Mouse (Mus musculus) embryonic facial prominence, embryonic 14.5 days (tissue): ENCODE measurements around the gene Ppp4r4. TPM values are rescaled to one million over a fixed set of nuclear protein-coding genes. Genes with fewer than 3 reads are reported as not detected.

ENCODE experiments used
- ATAC-seq: fragments of 200-750 bp; cut with Nextera tagmentation; 2 replicates; pipeline ENCODE4 v1.8.0; 2017; ENCODE audit warnings: low read depth, moderate number of reproducible peaks, moderate TSS enrichment
- DNase-seq: peaks from one replicate; pipeline ENCODE4 v3.0.0-alpha.2; 2015; ENCODE audit warnings: low spot score
- H3K27ac ChIP-seq: fragments of 300-500 bp; sonication (generic); replicated peaks from 2 replicates; pipeline ENCODE4 v1.5.1; 2014; ENCODE audit warnings: low read depth, mild to moderate bottlenecking, low read length, moderate library complexity
- H3K27me3 ChIP-seq: fragments of 300-500 bp; sonication (generic); replicated peaks from 2 replicates; pipeline ENCODE4 v1.6.1; 2014; ENCODE audit warnings: low read length; ENCODE audit not compliant: control insufficient read depth, insufficient read depth
- H3K36me3 ChIP-seq: fragments of 300-500 bp; sonication (generic); 2 replicates; pipeline ENCODE4 v1.6.1; 2014; ENCODE audit warnings: low read length, mixed read lengths; ENCODE audit not compliant: control insufficient read depth, insufficient read depth
- H3K4me1 ChIP-seq: fragments of 300-500 bp; sonication (generic); 2 replicates; pipeline ENCODE4 v1.6.1; 2014; ENCODE audit warnings: antibody characterized with exemption, low read length; ENCODE audit not compliant: control insufficient read depth, insufficient read depth
- H3K4me2 ChIP-seq: fragments of 300-500 bp; sonication (generic); 2 replicates; pipeline ENCODE4 v1.6.1; 2014; ENCODE audit warnings: low read depth, mild to moderate bottlenecking, low read length, moderate library complexity, mixed read lengths
- H3K4me3 ChIP-seq: fragments of 300-500 bp; sonication (generic); 2 replicates; pipeline ENCODE4 v1.5.1; 2014; ENCODE audit warnings: low read depth, mild to moderate bottlenecking, low read length
- H3K9ac ChIP-seq: fragments of 300-500 bp; sonication (generic); 2 replicates; pipeline ENCODE4 v1.6.1; 2014; ENCODE audit warnings: low read depth, mild to moderate bottlenecking, low read length, moderate library complexity, mixed read lengths
- H3K9me3 ChIP-seq: fragments of 300-500 bp; sonication (generic); 2 replicates; pipeline ENCODE4 v1.6.1; 2016; ENCODE audit warnings: low read length; ENCODE audit not compliant: control insufficient read depth
- WGBS: fragments of 180-500 bp; shearing (Covaris S2); extraction: QIAGEN DNeasy Blood & Tissue Kit; methylation state at CpG from one replicate; pipeline ENCODE4 v1.1.7; 2014; 5-methylcytosine and 5-hydroxymethylcytosine counted together
- polyA plus RNA-seq: library from polyadenylated mRNA; unstranded; fragments of >200 nt; fragmentation: Nextera tagmentation; extraction: Ambion mirVana; gene quantifications from 2 replicates; pipeline ENCODE4 v1.2.1, GENCODE M21; 2014

The Ppp4r4 gene
- polyA plus RNA-seq, 1 experiment from 2014 or later, result 1.2 TPM

GRCm38 (mm10) chr12:103547438-103547837 lies 15.4 kb downstream of the Ppp4r4 start:
- no peaks in the 10 kb centered on the region for H3K36me3 ChIP-seq
- WGBS, result 40% methylated on average over 2 of the region's 2 CpGs
- H3K27ac ChIP-seq, result no peak overlapping the region
- H3K4me1 ChIP-seq, result no peaks in the 10 kb centered on the region
- ATAC-seq, result no peak
- H3K4me2 ChIP-seq, result no peak overlapping the region
- H3K27me3 ChIP-seq, result no peaks in the 10 kb centered on the region
- H3K9ac ChIP-seq, result no peak overlapping the region
- no peak for DNase-seq
- H3K9me3 ChIP-seq, result no peaks in the 10 kb centered on the region
- H3K4me3 ChIP-seq, result no peak overlapping the region

GRCm38 (mm10) chr12:103548526-103548925 lies 16.4 kb downstream of the Ppp4r4 start:
- H3K4me2 ChIP-seq, result no peak overlapping the region
- no peak for ATAC-seq
- no peaks in the 10 kb centered on the region for H3K9me3 ChIP-seq
- H3K36me3 ChIP-seq, result no peaks in the 10 kb centered on the region
- H3K4me1 ChIP-seq, result no peaks in the 10 kb centered on the region
- no peak overlapping the region for H3K9ac ChIP-seq
- no peak overlapping the region for H3K4me3 ChIP-seq
- WGBS, result 60% methylated on average over 4 of the region's 4 CpGs
- DNase-seq, result no peak
- no peak overlapping the region for H3K27ac ChIP-seq
- H3K27me3 ChIP-seq, result no peaks in the 10 kb centered on the region

- no peak overlapping the region for H3K4me3 ChIP-seq
- ATAC-seq, result no peak
- no peak overlapping the region for H3K4me2 ChIP-seq
- no peaks in the 10 kb centered on the region for H3K27me3 ChIP-seq
- no peaks in the 10 kb centered on the region for H3K4me1 ChIP-seq
- no peak for DNase-seq
- no peaks in the 10 kb centered on the region for H3K36me3 ChIP-seq
- H3K9ac ChIP-seq, result no peak overlapping the region
- no peak overlapping the region for H3K27ac ChIP-seq
- H3K9me3 ChIP-seq, result no peaks in the 10 kb centered on the region
- WGBS, result 75% methylated on average over 6 of the region's 6 CpGs
Measured at GRCm38 (mm10) chr12:103550047-103550446, 18.0 kb downstream of the Ppp4r4 start.

GRCm38 (mm10) chr12:103551422-103551821 lies 19.3 kb downstream of the Ppp4r4 start:
- Histone ChIP-seq H3K4me2 (no peak overlapping the region), H3K4me1 (no peaks in the 10 kb centered on the region), H3K9ac (no peak overlapping the region), H3K27ac (no peak overlapping the region), H3K36me3 (no peaks in the 10 kb centered on the region), H3K4me3 (no peak overlapping the region), H3K9me3 (no peaks in the 10 kb centered on the region), H3K27me3 (no peaks in the 10 kb centered on the region)
- ATAC-seq, result no peak
- no peak for DNase-seq
- whole genome bisulfite sequencing, result 57% methylated on average over 4 of the region's 4 CpGs

- H3K4me2 ChIP-seq, result no peak overlapping the region
- H3K9me3 ChIP-seq, result no peaks in the 10 kb centered on the region
- no peak overlapping the region for H3K27ac ChIP-seq
- H3K9ac ChIP-seq, result no peak overlapping the region
- ATAC-seq (no peak), DNase-seq (no peak)
- no peaks in the 10 kb centered on the region for H3K4me1 ChIP-seq
- WGBS, result 87% methylated on average over 2 of the region's 2 CpGs
- H3K36me3 ChIP-seq, result no peaks in the 10 kb centered on the region
- no peak overlapping the region for H3K4me3 ChIP-seq
- H3K27me3 ChIP-seq, result no peaks in the 10 kb centered on the region
Measured at GRCm38 (mm10) chr12:103552506-103552905, 20.4 kb downstream of the Ppp4r4 start.

- Histone ChIP-seq H3K36me3 (no peaks in the 10 kb centered on the region), H3K9me3 (no peaks in the 10 kb centered on the region), H3K27ac (no peak overlapping the region), H3K4me2 (no peak overlapping the region), H3K27me3 (no peaks in the 10 kb centered on the region), H3K9ac (no peak overlapping the region), H3K4me1 (no peaks in the 10 kb centered on the region), H3K4me3 (no peak overlapping the region)
- DNase-seq (no peak), ATAC-seq (no peak)
- WGBS, result 70% methylated on average over 3 of the region's 3 CpGs
Measured at GRCm38 (mm10) chr12:103553497-103553896, 21.4 kb downstream of the Ppp4r4 start.

GRCm38 (mm10) chr12:103556856-103557255 lies 24.8 kb downstream of the Ppp4r4 start:
- no peaks in the 10 kb centered on the region for H3K27me3 ChIP-seq
- H3K9ac ChIP-seq, result no peak overlapping the region
- H3K4me3 ChIP-seq, result no peak overlapping the region
- DNase-seq (no peak), ATAC-seq (no peak)
- no peaks in the 10 kb centered on the region for H3K4me1 ChIP-seq
- no peak overlapping the region for H3K27ac ChIP-seq
- H3K4me2 ChIP-seq, result no peak overlapping the region
- WGBS, result 85% methylated on average over 5 of the region's 5 CpGs
- H3K9me3 ChIP-seq, result no peaks in the 10 kb centered on the region
- no peaks in the 10 kb centered on the region for H3K36me3 ChIP-seq

- Histone ChIP-seq H3K4me1 (no peaks in the 10 kb centered on the region), H3K9ac (no peak overlapping the region), H3K9me3 (no peaks in the 10 kb centered on the region), H3K27me3 (no peaks in the 10 kb centered on the region), H3K27ac (no peak overlapping the region), H3K4me2 (no peak overlapping the region), H3K4me3 (no peak overlapping the region), H3K36me3 (no peaks in the 10 kb centered on the region)
- no peak for ATAC-seq
- DNase-seq, result no peak
- 80% methylated on average over 1 of the region's 1 CpGs for WGBS
Measured at GRCm38 (mm10) chr12:103564726-103565125, 32.6 kb downstream of the Ppp4r4 start.

- Histone ChIP-seq H3K9me3 (no peaks in the 10 kb centered on the region), H3K4me2 (no peak overlapping the region), H3K27ac (no peak overlapping the region), H3K9ac (no peak overlapping the region), H3K4me3 (no peak overlapping the region), H3K4me1 (no peaks in the 10 kb centered on the region), H3K27me3 (no peaks in the 10 kb centered on the region), H3K36me3 (no peaks in the 10 kb centered on the region)
- DNase-seq (no peak), ATAC-seq (no peak)
- 77% methylated on average over 7 of the region's 7 CpGs for WGBS
Measured at GRCm38 (mm10) chr12:103565151-103565550, 33.1 kb downstream of the Ppp4r4 start.
